Mouse (Mus musculus) small intestine, adult 2 months (tissue): Measurements from ENCODE around the gene Ccdc59. TPM values are rescaled to one million over a fixed set of nuclear protein-coding genes. Genes with fewer than 3 reads are reported as not detected.

Experiments used
- H3K27ac ChIP-seq: fragments of 200-500 bp; 2 replicates; pipeline ENCODE4 v1.5.1; 2012; ENCODE audit warnings: low read depth, low read length, control low read depth, inconsistent platforms; ENCODE audit not compliant: insufficient read depth
- H3K27me3 ChIP-seq: fragments of 200-500 bp; 2 replicates; pipeline ENCODE4 v1.6.1; 2012; ENCODE audit warnings: mild to moderate bottlenecking, moderate library complexity, low read length, inconsistent platforms; ENCODE audit not compliant: control insufficient read depth, insufficient read depth
- H3K36me3 ChIP-seq: fragments of 200-500 bp; 2 replicates; pipeline ENCODE4 v1.6.1; 2012; ENCODE audit warnings: mild to moderate bottlenecking, low read length, control low read depth, inconsistent platforms; ENCODE audit not compliant: control insufficient read depth, insufficient read depth
- H3K4me1 ChIP-seq: fragments of 200-500 bp; 2 replicates; pipeline ENCODE4 v1.6.1; 2012; ENCODE audit warnings: low read length, inconsistent platforms, mixed read lengths; ENCODE audit not compliant: control insufficient read depth, insufficient read depth, insufficient read length
- H3K4me3 ChIP-seq: fragments of 200-500 bp; 2 replicates; pipeline ENCODE4 v1.5.1; 2012; ENCODE audit warnings: low read depth, mild to moderate bottlenecking, control low read depth, inconsistent platforms, low read length, moderate library complexity
- CTCF ChIP-seq: fragments of 200-500 bp; IDR thresholded peaks from 2 replicates; pipeline ENCODE4 v1.5.1; 2012; ENCODE audit warnings: low read depth, mild to moderate bottlenecking, control low read depth, inconsistent platforms, low read length, moderate library complexity, mixed read lengths; ENCODE audit not compliant: insufficient replicate concordance, insufficient read length; ENCODE audit errors: extremely low read depth
- POLR2A ChIP-seq: fragments of 200-500 bp; IDR thresholded peaks from 2 replicates; pipeline ENCODE4 v1.6.1; 2012; ENCODE audit warnings: low read depth, mild to moderate bottlenecking, control low read depth, inconsistent platforms, low read length, moderate library complexity
- WGBS: fragments of 180-500 bp; shearing (Covaris S2); methylation state at CpG from one replicate; pipeline ENCODE4 v1.1.7; 2018; 5-methylcytosine and 5-hydroxymethylcytosine counted together
- polyA plus RNA-seq: library from polyadenylated mRNA; depleted of rRNA; stranded (reverse); fragments of >200 nt; gene quantifications from 2 replicates; pipeline ENCODE4 v1.2.3, GENCODE M21; 2012; rRNA removed

Ccdc59 gene
- polyA plus RNA-seq: 2.0 and 2.3 TPM in 2 replicates

- peaks cover 8% of the 10 kb centered on the region for H3K36me3 ChIP-seq
- peaks cover 5% of the 10 kb centered on the region for H3K4me1 ChIP-seq
- no peaks in the 10 kb centered on the region for H3K27me3 ChIP-seq
- H3K27ac ChIP-seq: peak within 1 kb of the TSS; percentile 91
- TF ChIP-seq POLR2A (peak; percentile 46), CTCF (peak; percentile 60)
- under 1% methylated on average over 90 of the region's 90 CpGs for WGBS
- H3K4me3 ChIP-seq: peak within 1 kb of the TSS; percentile 74
These were observed at the start of gene Ccdc59, which contains the start of gene Mettl25 for GRCm38 (mm10) chr10:105840928-105841888. Gene Ccdc59 (plus strand): TSS chr10:105841067. Gene Mettl25 (minus strand): TSS chr10:105841380.

DNA sequence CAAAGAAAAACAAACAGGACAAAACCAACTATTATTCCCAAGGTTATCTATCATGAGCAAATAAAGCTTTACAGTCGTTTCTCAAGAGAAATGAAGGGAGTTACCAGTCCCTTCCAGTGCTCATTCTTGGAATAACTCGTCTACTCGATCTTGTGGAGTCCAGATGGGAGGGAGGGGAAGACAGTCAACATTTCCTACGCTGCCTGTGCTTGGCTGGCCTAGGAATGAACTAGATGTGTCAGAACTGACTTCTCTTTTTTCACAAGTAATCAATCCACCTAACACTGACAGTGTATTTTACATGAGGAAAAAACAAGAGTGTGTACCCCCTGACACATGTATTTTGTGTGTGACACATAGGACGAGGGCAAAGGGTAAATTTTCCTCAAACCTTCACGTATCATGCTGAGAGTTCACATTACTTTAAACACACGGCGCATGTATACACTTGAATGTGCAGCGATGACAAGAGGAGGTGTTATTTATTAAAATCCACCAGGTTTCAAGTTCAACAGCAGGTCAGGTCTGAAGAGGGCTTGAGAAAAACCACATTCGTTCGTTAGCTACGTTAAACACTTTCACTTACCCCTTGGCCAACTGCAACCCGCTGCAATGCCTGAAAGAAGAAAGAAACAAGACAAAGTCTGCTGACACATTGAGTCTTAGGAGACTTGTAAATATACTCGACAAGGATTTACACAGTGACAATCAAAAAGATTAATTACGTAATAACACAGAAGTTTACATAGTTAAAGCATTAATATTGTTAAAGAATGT is 46.9 kb upstream of the Ccdc59 start:
- Histone ChIP-seq H3K4me1 (no peaks in the 10 kb centered on the region), H3K36me3 (no peaks in the 10 kb centered on the region), H3K27ac (no peak overlapping the region), H3K27me3 (no peaks in the 10 kb centered on the region), H3K4me3 (no peak overlapping the region)
- WGBS: 69% methylated on average over 15 of the region's 15 CpGs
- TF ChIP-seq POLR2A: no peak
- no peak for TF ChIP-seq CTCF

GRCm38 (mm10) chr10:105797250-105797924 is 43.5 kb upstream of the Ccdc59 start:
- 77% methylated on average over 8 of the region's 8 CpGs for WGBS
- H3K36me3 ChIP-seq: no peaks in the 10 kb centered on the region
- no peak overlapping the region for H3K27ac ChIP-seq
- H3K27me3 ChIP-seq: no peaks in the 10 kb centered on the region
- no peaks in the 10 kb centered on the region for H3K4me1 ChIP-seq
- TF ChIP-seq POLR2A (no peak), CTCF (no peak)
- no peak overlapping the region for H3K4me3 ChIP-seq

DNA sequence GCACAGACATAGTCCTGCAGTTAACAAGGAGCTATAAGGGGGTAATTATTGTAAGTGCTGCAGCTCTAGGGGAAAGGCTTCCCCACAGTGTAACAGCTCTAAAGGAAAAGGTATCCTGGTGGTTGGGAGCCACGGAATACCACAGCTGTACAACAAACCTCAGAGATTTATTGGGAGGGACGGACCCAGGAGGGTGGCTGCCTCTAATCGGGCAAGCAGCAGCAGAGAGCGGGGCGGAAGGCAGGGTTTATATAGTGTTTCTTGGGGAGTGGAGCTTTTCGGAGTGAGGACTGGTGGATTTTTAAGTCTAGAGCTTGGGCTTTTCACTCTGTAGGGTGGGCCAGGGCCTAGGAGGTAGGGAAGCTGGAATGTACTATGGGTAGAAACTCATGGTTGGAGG is 39.7 kb upstream of the Ccdc59 start:
- Histone ChIP-seq H3K4me3 (no peak overlapping the region), H3K4me1 (no peaks in the 10 kb centered on the region), H3K27me3 (no peaks in the 10 kb centered on the region), H3K36me3 (no peaks in the 10 kb centered on the region), H3K27ac (no peak overlapping the region)
- WGBS: 90% methylated on average over 6 of the region's 6 CpGs
- TF ChIP-seq CTCF (no peak), POLR2A (no peak)

DNA sequence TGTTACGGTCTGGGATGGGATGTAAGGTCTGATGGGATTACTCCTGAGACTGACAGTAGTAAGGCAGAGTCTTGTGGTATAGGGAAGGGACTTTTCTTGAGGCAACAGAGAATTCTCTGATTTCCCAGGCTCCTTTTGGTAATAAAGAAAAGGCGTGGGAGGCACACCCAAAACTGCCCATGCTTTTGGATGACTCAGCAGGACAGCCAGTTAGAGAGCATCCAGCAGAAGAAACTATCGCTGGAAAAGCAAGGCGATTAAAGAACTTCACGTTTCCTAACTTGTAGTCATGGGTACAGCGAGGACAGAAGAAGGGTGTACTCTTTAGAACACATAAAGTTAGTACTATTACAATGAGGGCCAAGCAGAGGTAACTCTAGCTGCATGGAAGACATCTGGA is 38.7 kb upstream of the Ccdc59 start:
- TF ChIP-seq CTCF (no peak), POLR2A (no peak)
- Histone ChIP-seq H3K27me3 (no peaks in the 10 kb centered on the region), H3K36me3 (no peaks in the 10 kb centered on the region), H3K4me1 (no peaks in the 10 kb centered on the region), H3K4me3 (no peak overlapping the region), H3K27ac (no peak overlapping the region)
- 87% methylated on average over 6 of the region's 6 CpGs for WGBS

DNA sequence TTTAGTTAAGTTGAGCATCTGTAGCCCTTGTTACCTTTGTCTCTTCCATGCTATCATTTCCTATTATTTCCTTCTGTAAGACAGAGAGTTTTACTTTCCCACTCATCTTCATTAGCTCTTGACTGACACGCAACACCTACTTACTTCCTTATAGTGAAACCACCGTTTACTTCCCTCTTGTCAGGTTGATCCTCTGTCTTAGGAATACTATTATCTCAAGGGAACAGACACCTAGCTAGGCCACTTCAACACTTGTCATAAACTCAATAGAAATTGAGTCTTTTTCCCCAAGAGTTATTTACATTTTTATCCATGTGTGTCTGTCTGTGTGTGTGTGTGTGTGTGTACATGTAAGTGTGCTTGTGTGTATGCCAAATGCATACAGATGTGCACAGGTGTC is 37.4 kb upstream of the Ccdc59 start:
- TF ChIP-seq POLR2A (no peak), CTCF (no peak)
- 67% methylated on average over 2 of the region's 2 CpGs for WGBS
- Histone ChIP-seq H3K4me1 (no peaks in the 10 kb centered on the region), H3K27ac (no peak overlapping the region), H3K27me3 (no peaks in the 10 kb centered on the region), H3K36me3 (no peaks in the 10 kb centered on the region), H3K4me3 (no peak overlapping the region)
